Mouse (Mus musculus): ENCODE measurements around the gene Hist1h2ad. TPM values are rescaled to one million over a fixed set of nuclear protein-coding genes. Genes with fewer than 3 reads are reported as not detected.
A peak's percentile ranks its signal among the peaks of the same experiment; 100 is the strongest.
"Not testable (repeated sequence)": the region's sequence is repeated elsewhere in the genome, so short reads cannot be mapped to it uniquely, and the experiment has no call there.

Hist1h2ad gene
- polyA plus RNA-seq, 1 experiment from 2014 or later: 1.2 TPM

DNA sequence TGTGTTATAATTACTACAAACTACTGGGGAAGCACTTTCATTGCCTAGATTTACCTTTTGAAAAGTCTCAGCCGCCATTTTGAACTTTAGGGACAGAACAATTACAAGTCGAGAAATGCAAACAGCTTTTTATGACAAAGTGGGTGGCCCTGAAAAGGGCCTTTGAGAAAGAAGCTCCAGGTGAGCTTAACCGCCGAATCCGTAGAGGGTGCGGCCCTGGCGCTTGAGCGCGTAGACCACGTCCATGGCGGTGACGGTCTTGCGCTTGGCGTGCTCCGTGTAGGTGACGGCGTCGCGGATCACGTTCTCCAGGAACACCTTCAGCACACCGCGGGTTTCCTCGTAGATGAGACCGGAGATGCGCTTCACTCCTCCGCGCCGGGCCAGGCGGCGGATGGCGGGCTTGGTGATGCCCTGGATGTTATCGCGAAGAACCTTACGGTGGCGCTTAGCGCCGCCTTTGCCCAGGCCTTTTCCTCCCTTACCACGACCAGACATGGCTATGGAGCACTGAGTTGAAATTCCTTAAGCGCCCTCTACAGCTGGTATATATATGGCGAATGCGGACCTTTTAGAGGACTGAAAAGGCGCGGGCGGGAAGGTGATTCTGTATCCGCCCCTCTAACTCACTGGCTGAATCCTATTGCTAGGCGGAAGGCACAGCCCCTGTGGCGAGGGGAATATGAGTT is 22.9 kb upstream of the Hist1h2ad start, which contains the start of gene Hist1h4f:
Hist1h4f (minus strand) TSS at position 503 of the 689 bp plus-strand sequence.
- H3K9ac ChIP-seq (ENCODE audit: low read length): peak within 1 kb of the TSS; percentile 73
- WGBS: under 1% methylated on average over 44 of the region's 47 CpGs
- H3K4me2 ChIP-seq (ENCODE audit: low read depth, low read length): peak within 1 kb of the TSS; percentile 70
- H3K4me3 ChIP-seq (ENCODE audit: low read length): peak within 1 kb of the TSS; percentile 56
- not testable (repeated sequence) for H3K36me3 ChIP-seq (ENCODE audit: control insufficient read depth, insufficient read depth); H3K27me3 ChIP-seq (ENCODE audit: control insufficient read depth, insufficient read depth, low read length); H3K9me3 ChIP-seq (replicated peaks; ENCODE audit: control insufficient read depth, low read length)
- H3K4me1 ChIP-seq (ENCODE audit: control insufficient read depth, insufficient read depth, low read length): peaks cover 10% of the 10 kb centered on the region
- peak within 1 kb of the TSS; percentile 89 for H3K27ac ChIP-seq (ENCODE audit: low read length)
- ATAC-seq (replicated peaks; ENCODE audit: extremely low read depth, insufficient read depth, low FRiP score): peak; percentile 83

- Histone ChIP-seq H3K4me2 (ENCODE audit: low read depth, low read length) (peak overlapping the region; percentile 70), H3K27me3 (ENCODE audit: control insufficient read depth, insufficient read depth, low read length) (no peaks in the 10 kb centered on the region), H3K9me3 (replicated peaks; ENCODE audit: control insufficient read depth, low read length) (no peaks in the 10 kb centered on the region), H3K9ac (ENCODE audit: low read length) (peak overlapping the region; percentile 73), H3K4me3 (ENCODE audit: low read length) (peak overlapping the region; percentile 56), H3K4me1 (ENCODE audit: control insufficient read depth, insufficient read depth, low read length) (peaks cover 10% of the 10 kb centered on the region), H3K36me3 (ENCODE audit: control insufficient read depth, insufficient read depth) (no peaks in the 10 kb centered on the region), H3K27ac (ENCODE audit: low read length) (peak overlapping the region; percentile 89)
- 47% methylated on average over 8 of the region's 8 CpGs for WGBS
- ATAC-seq (replicated peaks; ENCODE audit: extremely low read depth, insufficient read depth, low FRiP score): no peak
These were observed 22.0 kb upstream of the Hist1h2ad start for GRCm38 (mm10) chr13:23551931-23552914.

GRCm38 (mm10) chr13:23552962-23553361 is 21.2 kb upstream of the Hist1h2ad start, which contains the start of gene Hist1h1d:
Gene Hist1h1d (plus strand): TSS chr13:23553262.
- peak within 1 kb of the TSS; percentile 70 for H3K4me2 ChIP-seq (ENCODE audit: low read depth, low read length)
- H3K4me3 ChIP-seq (ENCODE audit: low read length): no peak within 1 kb of the TSS
- H3K36me3 ChIP-seq (ENCODE audit: control insufficient read depth, insufficient read depth): no peaks in the 10 kb centered on the region
- no peaks in the 10 kb centered on the region for H3K27me3 ChIP-seq (ENCODE audit: control insufficient read depth, insufficient read depth, low read length)
- ATAC-seq (replicated peaks; ENCODE audit: extremely low read depth, insufficient read depth, low FRiP score): no peak
- peaks cover 10% of the 10 kb centered on the region for H3K4me1 ChIP-seq (ENCODE audit: control insufficient read depth, insufficient read depth, low read length)
- H3K27ac ChIP-seq (ENCODE audit: low read length): peak within 1 kb of the TSS; percentile 93
- peak within 1 kb of the TSS; percentile 85; the same call in 1 of the 2 replicates for H3K9ac ChIP-seq (ENCODE audit: low read length)
- no peaks in the 10 kb centered on the region for H3K9me3 ChIP-seq (replicated peaks; ENCODE audit: control insufficient read depth, low read length)

DNA sequence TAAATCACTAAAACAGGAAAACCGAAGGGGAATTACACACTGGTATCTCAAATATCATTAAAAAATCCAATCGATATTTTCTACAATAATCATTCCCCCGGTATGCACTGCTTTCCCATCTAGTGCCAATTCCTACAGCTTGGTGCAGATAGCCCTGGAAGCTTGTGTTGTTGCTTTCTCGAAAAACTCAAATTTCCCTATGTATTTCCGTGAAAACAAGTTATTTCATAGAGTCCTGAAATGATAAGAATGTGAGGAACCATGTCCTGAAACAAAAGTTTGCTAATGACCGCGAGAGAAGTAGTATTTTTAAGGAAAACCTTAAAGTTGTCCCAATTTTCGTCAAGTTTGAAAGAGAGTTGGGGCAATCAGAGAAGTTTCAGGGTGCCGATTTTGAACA is 19.8 kb upstream of the Hist1h2ad start:
- Histone ChIP-seq H3K9ac (ENCODE audit: low read length) (peak overlapping the region; percentile 85), H3K4me3 (ENCODE audit: low read length) (peak overlapping the region; percentile 55), H3K4me2 (ENCODE audit: low read depth, low read length) (peak overlapping the region; percentile 90), H3K27ac (ENCODE audit: low read length) (peak overlapping the region; percentile 93), H3K27me3 (ENCODE audit: control insufficient read depth, insufficient read depth, low read length) (no peaks in the 10 kb centered on the region), H3K4me1 (ENCODE audit: control insufficient read depth, insufficient read depth, low read length) (peaks cover 10% of the 10 kb centered on the region), H3K36me3 (ENCODE audit: control insufficient read depth, insufficient read depth) (no peaks in the 10 kb centered on the region), H3K9me3 (replicated peaks; ENCODE audit: control insufficient read depth, low read length) (no peaks in the 10 kb centered on the region)
- WGBS: 20% methylated on average over 9 of the region's 9 CpGs
- no peak for ATAC-seq (replicated peaks; ENCODE audit: extremely low read depth, insufficient read depth, low FRiP score)

GRCm38 (mm10) chr13:23554925-23555838 is 19.0 kb upstream of the Hist1h2ad start:
- Histone ChIP-seq H3K36me3 (ENCODE audit: control insufficient read depth, insufficient read depth) (no peaks in the 10 kb centered on the region), H3K4me2 (ENCODE audit: low read depth, low read length) (peak overlapping the region; percentile 90), H3K9ac (ENCODE audit: low read length) (peak overlapping the region; percentile 85), H3K27me3 (ENCODE audit: control insufficient read depth, insufficient read depth, low read length) (no peaks in the 10 kb centered on the region), H3K4me3 (ENCODE audit: low read length) (peak overlapping the region; percentile 55), H3K9me3 (replicated peaks; ENCODE audit: control insufficient read depth, low read length) (no peaks in the 10 kb centered on the region), H3K4me1 (ENCODE audit: control insufficient read depth, insufficient read depth, low read length) (peaks cover 10% of the 10 kb centered on the region), H3K27ac (ENCODE audit: low read length) (peak overlapping the region; percentile 93)
- under 1% methylated on average over 54 of the region's 54 CpGs for WGBS
- peak; percentile 77 for ATAC-seq (replicated peaks; ENCODE audit: extremely low read depth, insufficient read depth, low FRiP score)

DNA sequence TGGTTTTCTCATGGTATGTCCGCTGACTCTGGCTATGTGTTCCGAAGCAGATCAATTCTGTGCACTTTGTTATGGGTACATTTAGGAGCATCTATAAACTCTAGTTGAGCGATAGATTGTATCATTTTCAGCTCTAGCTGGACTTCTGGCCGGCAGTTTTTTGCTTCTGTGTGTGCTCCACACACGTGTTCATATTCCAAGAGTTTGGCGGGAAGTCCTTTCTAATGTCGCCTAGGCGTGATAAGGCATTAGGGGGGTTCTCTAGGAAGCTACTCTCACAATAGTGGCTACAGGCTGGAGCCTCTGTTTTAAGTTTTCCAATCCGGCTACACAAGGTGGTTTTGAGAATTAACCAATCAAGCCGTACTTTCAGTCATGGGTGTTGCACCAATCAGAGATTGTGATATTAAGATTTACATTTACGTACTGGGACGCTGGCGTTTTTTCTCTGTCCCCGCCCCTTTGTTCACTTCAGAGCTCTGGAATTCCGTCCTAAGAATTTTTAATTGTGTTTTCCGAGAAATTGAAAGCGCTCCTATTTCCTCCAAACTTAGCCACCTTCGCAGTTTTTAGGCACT is 18.3 kb upstream of the Hist1h2ad start:
- peaks cover 6% of the 10 kb centered on the region for H3K4me1 ChIP-seq (ENCODE audit: control insufficient read depth, insufficient read depth, low read length)
- peak overlapping the region; percentile 85 for H3K9ac ChIP-seq (ENCODE audit: low read length)
- 0% methylated on average over 18 of the region's 18 CpGs for WGBS
- H3K9me3 ChIP-seq (replicated peaks; ENCODE audit: control insufficient read depth, low read length): no peaks in the 10 kb centered on the region
- H3K27me3 ChIP-seq (ENCODE audit: control insufficient read depth, insufficient read depth, low read length): no peaks in the 10 kb centered on the region
- H3K4me3 ChIP-seq (ENCODE audit: low read length): peak overlapping the region; percentile 55
- H3K4me2 ChIP-seq (ENCODE audit: low read depth, low read length): peak overlapping the region; percentile 90
- H3K36me3 ChIP-seq (ENCODE audit: control insufficient read depth, insufficient read depth): no peaks in the 10 kb centered on the region
- peak; percentile 72 for ATAC-seq (replicated peaks; ENCODE audit: extremely low read depth, insufficient read depth, low FRiP score)
- H3K27ac ChIP-seq (ENCODE audit: low read length): peak overlapping the region; percentile 93

DNA sequence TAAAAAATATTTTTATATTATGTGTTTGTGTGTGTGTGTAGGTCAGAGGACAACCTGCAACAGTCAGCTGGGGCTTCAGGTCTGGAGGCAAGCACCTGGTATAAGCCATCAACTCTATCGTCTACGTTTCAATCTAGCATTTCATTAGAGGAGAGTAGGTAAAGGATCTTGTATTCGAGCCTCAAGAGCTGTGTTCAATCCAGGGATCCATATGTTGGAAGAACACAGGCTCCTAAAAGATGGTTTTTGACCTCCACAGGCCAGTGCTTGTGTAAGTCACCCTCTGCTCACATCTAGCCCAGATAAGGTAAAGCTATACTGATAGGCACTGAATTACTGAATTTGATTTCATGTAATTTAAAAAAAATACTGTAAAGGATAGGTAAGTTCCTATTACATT is 17.3 kb upstream of the Hist1h2ad start:
- Histone ChIP-seq H3K9me3 (replicated peaks; ENCODE audit: control insufficient read depth, low read length) (no peaks in the 10 kb centered on the region), H3K36me3 (ENCODE audit: control insufficient read depth, insufficient read depth) (no peaks in the 10 kb centered on the region), H3K27me3 (ENCODE audit: control insufficient read depth, insufficient read depth, low read length) (no peaks in the 10 kb centered on the region), H3K4me2 (ENCODE audit: low read depth, low read length) (0 out of 2 replicates have a peak overlapping the region, but pooled peaks have one; percentile 4), H3K4me3 (ENCODE audit: low read length) (no peak overlapping the region), H3K27ac (ENCODE audit: low read length) (no peak overlapping the region; the same call in 1 of the 2 replicates), H3K9ac (ENCODE audit: low read length) (no peak overlapping the region), H3K4me1 (ENCODE audit: control insufficient read depth, insufficient read depth, low read length) (peaks cover 6% of the 10 kb centered on the region)
- 72% methylated on average over 3 of the region's 3 CpGs for WGBS
- ATAC-seq (replicated peaks; ENCODE audit: extremely low read depth, insufficient read depth, low FRiP score): no peak

DNA sequence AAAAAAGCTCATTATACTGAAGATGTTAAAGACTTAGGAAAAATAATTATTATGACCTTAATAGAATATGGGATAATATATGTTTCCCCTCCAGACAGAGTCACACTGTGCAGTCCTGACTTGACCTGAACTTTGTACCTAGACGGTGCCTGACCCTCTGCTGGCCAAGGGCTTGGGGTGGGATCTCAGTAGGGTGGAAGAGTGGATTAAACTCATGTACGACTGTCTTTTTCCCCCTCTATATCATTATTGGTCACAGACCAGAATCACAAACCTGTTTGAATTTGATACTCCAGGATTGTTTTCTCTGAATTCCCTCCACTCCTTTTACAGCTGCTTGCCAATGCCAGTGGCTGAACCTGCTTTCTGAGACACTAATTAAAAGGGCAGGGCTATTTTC is 13.5 kb upstream of the Hist1h2ad start:
- 38% methylated on average over 2 of the region's 2 CpGs for WGBS
- not testable (repeated sequence) for H3K36me3 ChIP-seq (ENCODE audit: control insufficient read depth, insufficient read depth); H3K9ac ChIP-seq (ENCODE audit: low read length); H3K27ac ChIP-seq (ENCODE audit: low read length); ATAC-seq (replicated peaks; ENCODE audit: extremely low read depth, insufficient read depth, low FRiP score); H3K4me2 ChIP-seq (ENCODE audit: low read depth, low read length); H3K9me3 ChIP-seq (replicated peaks; ENCODE audit: control insufficient read depth, low read length); H3K4me1 ChIP-seq (ENCODE audit: control insufficient read depth, insufficient read depth, low read length); H3K27me3 ChIP-seq (ENCODE audit: control insufficient read depth, insufficient read depth, low read length); H3K4me3 ChIP-seq (ENCODE audit: low read length)
